Mouse (Mus musculus) liver, embryonic 16.5 days (tissue): ENCODE measurements around the gene Tpk1. TPM values are rescaled to one million over a fixed set of nuclear protein-coding genes. Genes with fewer than 3 reads are reported as not detected.

ENCODE experiments used
- ATAC-seq: fragments of 200-750 bp; cut with Nextera tagmentation; 2 replicates; pipeline ENCODE4 v1.8.0; 2017; ENCODE audit warnings: low read depth, mild to moderate bottlenecking, moderate number of reproducible peaks, moderate library complexity
- H3K27ac ChIP-seq: fragments of 300-500 bp; sonication (generic); 2 replicates; pipeline ENCODE4 v1.5.1; 2014; ENCODE audit warnings: mild to moderate bottlenecking, low read length
- H3K27me3 ChIP-seq: fragments of 300-500 bp; sonication (generic); 2 replicates; pipeline ENCODE4 v1.6.1; 2014; ENCODE audit warnings: low read depth, low read length, mixed read lengths; ENCODE audit not compliant: control insufficient read depth, insufficient read depth
- H3K36me3 ChIP-seq: fragments of 300-500 bp; sonication (generic); 2 replicates; pipeline ENCODE4 v1.6.1; 2014; ENCODE audit warnings: mild to moderate bottlenecking; ENCODE audit not compliant: control insufficient read depth, insufficient read depth
- H3K4me1 ChIP-seq: fragments of 300-500 bp; sonication (generic); 2 replicates; pipeline ENCODE4 v1.6.1; 2014; ENCODE audit warnings: low read depth, low read length, mixed read lengths; ENCODE audit not compliant: control insufficient read depth
- H3K4me2 ChIP-seq: fragments of 300-500 bp; sonication (generic); 2 replicates; pipeline ENCODE4 v1.6.1; 2014; ENCODE audit warnings: low read depth, low read length, mixed read lengths
- H3K4me3 ChIP-seq: fragments of 300-500 bp; sonication (generic); 2 replicates; pipeline ENCODE4 v1.5.1; 2014; ENCODE audit warnings: low read depth, mild to moderate bottlenecking, low read length
- H3K9ac ChIP-seq: fragments of 300-500 bp; sonication (generic); 2 replicates; pipeline ENCODE4 v1.6.1; 2014; ENCODE audit warnings: low read depth, low read length
- H3K9me3 ChIP-seq: fragments of 300-500 bp; sonication (generic); replicated peaks from 2 replicates; pipeline ENCODE4 v1.6.1; 2016; ENCODE audit warnings: low read length; ENCODE audit not compliant: control insufficient read depth
- WGBS: fragments of 180-500 bp; shearing (Covaris S2); extraction: QIAGEN DNeasy Blood & Tissue Kit; methylation state at CpG from one replicate; pipeline ENCODE4 v1.1.7; 2014; ENCODE audit not compliant: insufficient replicate concordance; 5-methylcytosine and 5-hydroxymethylcytosine counted together
- polyA plus RNA-seq: library from polyadenylated mRNA; unstranded; fragments of >200 nt; fragmentation: Nextera tagmentation; extraction: Ambion mirVana; gene quantifications from 2 replicates; pipeline ENCODE4 v1.2.1, GENCODE M21; 2015

The Tpk1 gene
- polyA plus RNA-seq, 1 experiment from 2014 or later: 8.4 TPM

- ATAC-seq: no peak
- no peak overlapping the region for H3K4me3 ChIP-seq
- WGBS: 64% methylated on average over 8 of the region's 8 CpGs
Measured at GRCm38 (mm10) chr6:43312961-43313656, 353.0 kb downstream of the Tpk1 start.

GRCm38 (mm10) chr6:43312546-43312945, 353.5 kb downstream of the Tpk1 start:
- H3K36me3 ChIP-seq: no peaks in the 10 kb centered on the region

More at GRCm38 (mm10) chr6:43312961-43313656, 353.0 kb downstream of the Tpk1 start:
- Histone ChIP-seq H3K4me2 (no peak overlapping the region), H3K9me3 (no peaks in the 10 kb centered on the region), H3K27me3 (no peaks in the 10 kb centered on the region), H3K36me3 (no peaks in the 10 kb centered on the region), H3K9ac (no peak overlapping the region), H3K27ac (no peak overlapping the region), H3K4me1 (no peaks in the 10 kb centered on the region)

DNA sequence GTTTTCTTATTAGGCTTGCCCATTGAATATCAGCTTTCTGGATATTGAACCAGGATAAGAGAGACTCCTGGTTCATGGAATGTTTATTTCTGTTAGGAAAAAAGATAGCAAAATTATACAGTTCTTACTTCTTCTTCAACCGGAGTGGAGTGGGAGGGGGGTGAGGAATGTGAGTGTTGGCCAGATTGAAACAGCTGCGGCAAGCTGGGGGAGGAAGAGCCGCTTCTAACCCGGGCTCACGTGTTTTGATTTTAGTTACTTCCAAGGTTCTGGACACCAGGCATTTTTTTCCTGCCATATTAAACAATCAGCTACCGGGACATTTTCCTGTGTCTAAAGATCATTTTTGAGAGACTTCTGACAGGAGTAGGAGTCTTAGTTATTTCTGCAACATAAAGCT, 356.0 kb downstream of the Tpk1 start:
- ATAC-seq: no peak
- H3K9me3 ChIP-seq: no peaks in the 10 kb centered on the region
- no peaks in the 10 kb centered on the region for H3K36me3 ChIP-seq
- no peak overlapping the region for H3K9ac ChIP-seq
- H3K4me1 ChIP-seq: no peaks in the 10 kb centered on the region
- 78% methylated on average over 6 of the region's 6 CpGs for WGBS
- no peak overlapping the region for H3K27ac ChIP-seq
- H3K27me3 ChIP-seq: no peaks in the 10 kb centered on the region
- H3K4me2 ChIP-seq: no peak overlapping the region
- no peak overlapping the region for H3K4me3 ChIP-seq

More at GRCm38 (mm10) chr6:43312546-43312945, 353.5 kb downstream of the Tpk1 start:
- Histone ChIP-seq H3K27me3 (no peaks in the 10 kb centered on the region), H3K9ac (no peak overlapping the region), H3K4me1 (no peaks in the 10 kb centered on the region), H3K4me2 (no peak overlapping the region), H3K9me3 (no peaks in the 10 kb centered on the region), H3K4me3 (no peak overlapping the region), H3K27ac (no peak overlapping the region)
- ATAC-seq: no peak

DNA sequence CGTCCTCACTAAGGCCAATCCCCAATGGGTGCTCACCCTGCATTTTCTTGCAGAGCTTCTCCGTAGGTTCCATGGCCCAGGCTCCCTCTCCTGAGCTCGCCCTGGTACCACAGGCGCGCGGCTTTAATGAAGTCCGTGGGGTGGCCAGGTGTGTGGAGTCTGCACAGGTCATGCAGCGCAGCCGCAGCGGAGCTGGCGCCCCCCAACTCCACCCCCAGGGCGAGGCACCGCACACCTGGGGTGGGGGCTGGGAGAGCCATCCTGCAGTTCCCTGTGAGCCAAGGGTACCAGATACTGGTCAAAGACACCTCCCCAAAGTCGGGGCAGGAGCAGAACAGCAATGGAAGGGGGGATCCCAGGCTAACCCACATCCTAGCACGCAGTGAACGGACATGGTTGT, 356.6 kb downstream of the Tpk1 start, which contains the start of gene Nobox:
Nobox (minus strand) TSS at position 101 of the 400 bp plus-strand sequence.
- Histone ChIP-seq H3K4me3 (no peak within 1 kb of the TSS), H3K9ac (no peak within 1 kb of the TSS), H3K27ac (no peak within 1 kb of the TSS), H3K4me1 (no peaks in the 10 kb centered on the region), H3K9me3 (no peaks in the 10 kb centered on the region), H3K4me2 (no peak within 1 kb of the TSS), H3K36me3 (no peaks in the 10 kb centered on the region), H3K27me3 (no peaks in the 10 kb centered on the region)
- ATAC-seq: no peak
- WGBS: 51% methylated on average over 16 of the region's 16 CpGs

GRCm38 (mm10) chr6:43297508-43297850, 368.6 kb downstream of the Tpk1 start:
- Histone ChIP-seq H3K9ac (no peak overlapping the region), H3K36me3 (no peaks in the 10 kb centered on the region), H3K4me3 (no peak overlapping the region), H3K27ac (no peak overlapping the region), H3K4me2 (no peak overlapping the region), H3K27me3 (no peaks in the 10 kb centered on the region), H3K9me3 (no peaks in the 10 kb centered on the region), H3K4me1 (no peaks in the 10 kb centered on the region)
- WGBS: 48% methylated on average over 2 of the region's 2 CpGs
- ATAC-seq: no peak

- 32% methylated on average over 7 of the region's 7 CpGs for WGBS
- Histone ChIP-seq H3K9ac (no peak overlapping the region), H3K9me3 (no peaks in the 10 kb centered on the region), H3K27me3 (no peaks in the 10 kb centered on the region), H3K36me3 (no peaks in the 10 kb centered on the region), H3K4me1 (no peaks in the 10 kb centered on the region), H3K4me2 (no peak overlapping the region), H3K27ac (no peak overlapping the region), H3K4me3 (no peak overlapping the region)
- no peak for ATAC-seq
Measured at GRCm38 (mm10) chr6:43296798-43297507, 369.1 kb downstream of the Tpk1 start.

GRCm38 (mm10) chr6:43295908-43296307, 370.2 kb downstream of the Tpk1 start:
- Histone ChIP-seq H3K4me2 (no peak overlapping the region), H3K9ac (no peak overlapping the region), H3K4me1 (no peaks in the 10 kb centered on the region), H3K27ac (no peak overlapping the region), H3K27me3 (no peaks in the 10 kb centered on the region), H3K4me3 (no peak overlapping the region), H3K9me3 (no peaks in the 10 kb centered on the region), H3K36me3 (no peaks in the 10 kb centered on the region)
- no peak for ATAC-seq
- WGBS: 15% methylated on average over 5 of the region's 5 CpGs
